Mouse (Mus musculus) left cerebral cortex, postnatal 25 days (tissue): ENCODE measurements around the gene Prdm16. TPM values are rescaled to one million over a fixed set of nuclear protein-coding genes. Genes with fewer than 3 reads are reported as not detected.

ENCODE experiments used
- DNase-seq, 2 experiments: peaks; one replicate each; pipeline ENCODE4 v3.0.0; 2022; ENCODE audit warnings: low spot score in 2 of 2, mixed read lengths in 1 of 2
- intact Hi-C: fragments of 180-260 bp; cut with DNase I; formaldehyde crosslinking; loops from one replicate; pipeline ENCODE4 v1.15.1; 2025
- total RNA-seq, 2 experiments: library from RNA; stranded (reverse); gene quantifications; 2 replicates each; pipeline ENCODE4 v1.2.3; 2021

The Prdm16 gene
- total RNA-seq, 2 experiments from 2014 or later, result 6.5 to 7.7 TPM

DNA sequence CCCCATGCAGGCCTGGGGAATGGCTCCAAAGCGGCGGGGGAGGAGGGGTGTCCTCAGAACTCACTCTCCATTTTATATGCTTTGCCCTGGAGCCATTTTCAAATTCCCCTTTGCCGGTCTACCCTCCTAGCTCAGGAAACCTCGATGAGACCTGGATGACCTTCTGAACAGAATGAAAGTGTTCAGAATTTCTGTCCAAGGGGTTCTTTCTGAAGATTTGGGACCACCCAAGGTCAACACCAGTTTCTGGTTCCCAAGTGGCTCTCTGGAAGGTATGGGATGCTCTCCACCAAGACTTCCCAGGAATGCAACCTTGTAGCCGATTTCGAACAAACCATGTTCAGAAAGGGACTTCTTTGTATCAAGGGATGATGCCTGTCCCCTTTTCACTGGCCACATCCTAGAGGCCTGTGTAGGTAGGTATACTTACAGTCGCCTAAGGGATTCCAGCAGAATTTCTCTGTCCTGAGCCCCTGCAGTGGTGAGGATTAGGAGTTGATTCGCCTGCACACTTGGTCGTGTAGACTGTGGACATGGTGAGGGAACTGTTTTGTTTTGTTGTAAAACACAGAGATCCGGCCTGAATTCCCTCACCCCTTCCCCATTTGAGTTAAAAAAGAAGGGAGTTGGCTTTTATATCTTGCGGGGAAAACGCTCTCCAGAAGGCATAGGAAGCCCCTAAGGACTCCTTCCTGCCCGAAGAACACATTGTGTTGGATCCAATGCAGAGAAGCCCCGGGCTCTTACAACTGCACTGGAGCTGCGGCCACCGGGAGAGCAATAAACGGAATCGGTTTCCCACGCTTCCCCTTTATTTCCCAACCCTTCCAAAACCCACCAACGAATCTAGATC lies 4.0 kb upstream of the Prdm16 start:
- intact Hi-C loops, result loop anchor here (5.0 kb wide), 1 partner anchor 277 kb away; no protein-coding TSS in a partner anchor

DNA sequence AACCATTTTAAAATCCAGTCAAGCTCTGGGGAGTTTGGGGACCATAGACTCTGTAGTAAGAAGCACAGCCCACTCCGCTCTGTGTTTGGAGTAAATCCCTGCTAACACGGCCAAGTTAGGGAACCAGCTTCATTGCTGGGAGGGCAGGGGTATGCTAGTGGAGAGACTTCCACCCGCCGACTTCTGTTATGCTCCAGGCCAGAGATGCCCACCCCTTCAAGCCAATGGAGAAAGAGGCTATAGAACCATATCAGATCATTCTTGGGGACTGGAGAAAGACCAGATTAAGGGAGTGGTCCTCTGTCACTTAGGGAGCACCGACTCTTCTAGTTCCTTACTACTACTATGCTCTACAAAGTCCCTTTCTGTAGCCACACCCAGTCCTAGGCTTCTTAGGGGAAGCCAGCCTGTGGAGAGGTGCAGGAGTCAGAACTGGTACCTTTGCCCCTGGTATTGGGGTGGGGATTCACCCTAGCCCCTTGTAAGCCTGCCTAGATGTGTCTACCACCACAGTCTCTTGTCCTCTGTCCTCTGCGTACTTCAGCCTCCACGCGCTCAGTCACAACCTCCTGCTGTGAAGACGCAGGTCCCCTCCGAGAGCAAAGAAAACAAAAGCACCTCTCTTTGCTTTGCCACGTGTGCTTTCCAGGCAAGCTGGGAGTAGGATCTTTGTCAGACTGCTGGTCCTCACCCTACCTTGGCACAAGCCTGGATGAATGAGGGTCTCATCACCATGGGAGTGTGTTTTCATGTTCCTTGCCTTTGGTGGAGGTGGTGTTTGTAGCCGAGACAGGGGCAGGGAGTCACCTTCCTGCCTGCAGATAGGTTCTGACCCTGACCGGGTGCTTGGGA lies 3.1 kb upstream of the Prdm16 start:
- intact Hi-C loops, result loop anchor here (5.0 kb wide), 4 partner anchors 83 to 277 kb away; no protein-coding TSS in a partner anchor
- no peak for DNase-seq

More for the DNA sequence above, 4.0 kb upstream of the Prdm16 start:
- no peak for DNase-seq

DNA sequence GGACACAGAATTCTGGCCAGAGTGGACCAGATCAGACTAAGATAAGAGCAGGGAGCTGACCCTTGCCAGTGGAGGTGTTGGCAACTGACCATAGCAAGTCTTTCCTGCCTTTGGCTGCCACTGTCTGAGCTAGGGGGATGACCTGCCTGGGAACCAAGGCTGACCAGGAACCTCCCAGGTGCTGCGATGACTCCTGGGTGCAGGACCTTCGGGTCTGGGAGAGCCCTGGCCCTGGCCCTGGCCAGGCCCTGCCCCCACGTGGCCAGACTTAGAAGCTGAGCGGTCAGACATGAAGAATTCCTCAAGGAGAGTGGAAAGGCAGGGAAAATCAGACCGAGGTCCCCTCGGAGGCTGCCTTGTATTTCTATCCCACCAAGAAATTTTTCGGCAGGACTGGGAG lies 2.5 kb upstream of the Prdm16 start:
- DNase-seq, result no peak
- intact Hi-C loops, result loop anchor here (5.0 kb wide), 3 partner anchors 82 to 192 kb away; no protein-coding TSS in a partner anchor

DNA sequence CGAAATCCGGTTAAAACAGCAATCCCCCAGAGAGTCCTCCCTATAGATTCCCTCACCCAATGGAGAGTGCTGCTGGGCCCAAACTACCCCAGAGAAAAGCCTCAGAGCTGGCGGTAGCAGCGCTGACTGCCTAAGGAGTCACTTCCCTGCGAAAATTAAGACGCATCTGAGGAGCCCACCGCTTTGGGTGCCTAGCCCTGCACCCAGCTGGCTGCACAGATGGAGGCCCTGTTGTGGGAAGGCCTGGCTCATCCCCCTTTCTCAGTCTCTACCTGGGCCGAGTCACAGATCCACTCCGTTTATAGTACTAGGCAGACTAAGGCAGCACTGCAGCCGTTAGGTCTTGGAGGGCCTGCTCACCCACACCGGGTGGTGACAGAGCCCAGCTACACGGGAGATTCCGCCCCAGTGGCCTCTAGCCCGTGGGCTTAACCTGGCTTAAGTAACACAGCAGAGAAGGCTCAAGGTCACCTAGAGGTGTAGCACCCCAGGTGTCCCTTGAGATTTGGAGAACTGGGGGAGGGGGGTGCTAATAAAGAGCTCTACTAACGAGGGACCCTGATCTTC lies 1.7 kb upstream of the Prdm16 start:
- intact Hi-C loops, result loop anchor here (5.0 kb wide), 3 partner anchors 81 to 191 kb away; no protein-coding TSS in a partner anchor
- DNase-seq, result no peak

DNA sequence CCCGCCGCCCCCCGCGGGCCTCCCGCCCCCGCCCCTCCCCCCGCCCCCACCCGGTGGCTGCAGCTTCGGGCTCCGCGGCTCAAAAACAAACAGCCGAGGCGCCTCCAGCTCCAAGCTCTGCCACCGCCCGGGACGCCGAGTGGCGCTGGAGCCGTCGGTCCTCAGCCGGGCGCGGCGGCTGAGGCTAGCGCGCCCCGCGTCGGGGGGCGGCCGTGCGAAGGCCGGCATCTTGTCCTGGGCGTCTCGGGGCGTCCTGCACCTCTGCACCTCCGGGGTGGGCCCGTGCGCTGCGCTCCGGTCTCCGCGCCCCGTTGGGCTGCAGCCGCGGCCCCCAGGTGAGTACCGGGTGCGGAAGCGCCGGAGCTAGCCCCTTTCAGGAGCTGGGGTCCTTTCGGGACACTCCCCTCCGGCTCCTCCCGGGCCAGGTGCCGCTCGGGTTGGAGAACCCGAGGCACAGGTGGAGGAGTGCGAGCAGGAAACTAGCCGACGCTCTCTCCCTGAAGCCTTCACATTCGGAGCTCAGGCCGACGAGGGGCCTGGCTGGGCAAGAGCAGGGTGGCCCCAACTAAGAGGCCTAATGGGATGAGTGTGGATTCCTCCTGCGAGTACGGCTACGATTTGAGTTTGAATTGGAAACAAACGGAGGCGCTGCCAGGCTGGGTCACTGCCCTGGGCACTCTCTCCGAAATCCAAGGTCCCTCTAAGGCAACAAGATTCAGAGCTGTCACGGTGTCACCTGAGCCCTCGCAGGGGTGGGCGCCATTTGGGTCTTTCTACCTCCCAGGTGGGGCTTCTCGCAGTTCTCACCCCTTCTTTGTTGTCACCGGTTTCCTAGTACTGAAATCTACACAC lies 1.0 kb upstream of the Prdm16 start:
- intact Hi-C loops, result loop anchor here (5.0 kb wide), 3 partner anchors 80 to 190 kb away; no protein-coding TSS in a partner anchor
- no peak for DNase-seq

DNA sequence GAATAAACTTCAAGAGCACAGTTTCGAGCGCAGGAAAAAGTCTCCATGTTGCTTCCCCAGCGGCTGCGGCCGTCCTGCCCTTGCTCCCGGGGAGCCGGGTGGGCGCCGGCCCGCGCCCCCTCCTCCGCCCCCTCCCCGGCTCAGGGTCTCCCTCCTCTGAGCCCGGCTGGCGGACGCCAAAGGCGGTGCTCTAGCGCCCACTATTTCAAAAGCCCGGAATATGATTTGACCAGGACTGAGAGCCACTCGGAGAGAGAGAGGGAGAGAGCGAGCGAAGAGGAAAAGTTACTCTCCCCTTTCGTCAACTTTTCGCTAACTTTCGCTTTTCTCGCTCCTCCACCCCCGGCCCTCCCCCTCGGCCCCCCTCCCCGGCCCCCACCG lies 630 bp downstream of the Prdm16 start:
- intact Hi-C loops, result loop anchor here (5.0 kb wide), 3 partner anchors 79 to 189 kb away; no protein-coding TSS in a partner anchor
- DNase-seq, result peak; percentile 24 to 35

DNA sequence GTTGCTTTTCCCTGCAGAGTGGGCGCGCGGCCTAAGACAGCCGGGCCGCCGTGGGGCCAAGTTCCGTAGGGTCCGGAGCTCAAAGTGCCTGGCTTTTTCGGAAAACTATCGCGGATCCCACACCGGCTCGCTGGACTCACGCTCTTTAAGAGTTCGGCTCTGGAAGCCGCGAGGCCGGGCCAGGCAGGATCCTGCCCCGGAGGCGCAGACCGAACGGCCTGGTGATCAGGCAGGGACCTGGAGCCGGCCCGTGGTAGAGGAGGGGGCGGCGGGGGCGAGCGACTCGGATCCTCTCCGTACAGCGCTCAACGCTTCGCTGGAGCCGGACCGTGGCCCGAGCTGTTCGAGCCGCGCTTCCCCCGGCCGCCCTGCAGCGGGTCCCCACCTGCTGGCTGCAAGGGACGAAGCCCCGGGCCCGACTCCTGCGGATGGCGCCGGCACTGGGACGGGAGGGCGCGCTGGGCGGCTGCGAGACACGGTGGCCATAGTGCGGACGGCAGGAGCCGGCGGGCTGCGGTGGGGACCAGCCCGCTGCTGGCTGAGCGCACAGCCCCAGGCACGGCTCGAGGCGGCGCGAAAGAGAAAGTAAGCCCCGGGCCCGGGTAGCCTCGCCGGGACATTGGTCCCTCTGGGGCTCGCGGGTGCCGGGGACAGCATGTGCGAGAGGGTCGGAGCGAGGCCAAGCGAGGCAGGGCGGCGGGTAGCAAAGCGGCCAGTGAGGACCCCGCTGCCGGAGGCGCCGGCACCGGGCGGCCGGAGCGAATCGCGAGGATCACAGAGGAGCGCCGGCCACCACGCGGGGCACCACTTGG lies 1.2 kb downstream of the Prdm16 start:
- DNase-seq, result peak in 1 of 2 experiments; percentile 15
- intact Hi-C loops, result loop anchor here (5.0 kb wide), 3 partner anchors 78 to 188 kb away; no protein-coding TSS in a partner anchor

DNA sequence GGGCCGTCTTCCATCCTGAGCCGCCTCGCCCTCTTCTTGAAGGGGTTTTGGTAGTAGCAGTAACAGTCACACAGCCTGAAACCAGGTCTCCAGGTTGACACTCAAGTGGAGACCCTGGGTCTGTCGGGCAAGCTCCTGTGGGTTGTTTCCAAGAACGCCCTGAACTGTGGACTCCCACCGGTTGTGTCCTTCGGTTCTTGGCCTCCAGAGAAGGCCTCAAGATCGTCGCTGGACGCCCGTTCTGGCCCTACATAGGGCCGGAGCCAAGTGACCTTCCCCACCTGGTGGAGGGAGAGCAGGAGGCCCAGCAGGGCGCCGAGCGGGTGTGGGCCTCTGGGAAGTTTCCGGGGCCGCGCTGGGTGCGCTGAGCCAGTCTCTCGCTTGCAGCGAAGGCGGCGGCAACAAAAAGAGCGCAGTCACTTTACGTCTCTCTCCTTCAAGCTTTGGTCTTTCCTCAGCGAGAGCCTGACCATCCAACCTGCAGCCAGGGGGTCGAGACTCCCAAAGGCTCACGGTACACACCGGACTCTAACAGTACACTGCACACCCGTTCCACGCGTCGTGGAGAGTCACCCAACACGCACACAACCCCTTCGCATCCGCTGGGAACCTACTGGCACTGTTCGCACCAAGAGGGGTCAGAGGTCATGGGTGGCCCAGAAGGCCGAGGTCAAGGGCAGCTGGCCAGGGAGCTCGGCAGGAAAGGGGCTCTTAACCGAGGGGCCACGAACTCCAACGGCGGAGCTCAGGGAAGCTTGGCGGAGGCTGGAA lies 2.0 kb downstream of the Prdm16 start:
- intact Hi-C loops, result loop anchor here (5.0 kb wide), 3 partner anchors 77 to 187 kb away; no protein-coding TSS in a partner anchor

DNA sequence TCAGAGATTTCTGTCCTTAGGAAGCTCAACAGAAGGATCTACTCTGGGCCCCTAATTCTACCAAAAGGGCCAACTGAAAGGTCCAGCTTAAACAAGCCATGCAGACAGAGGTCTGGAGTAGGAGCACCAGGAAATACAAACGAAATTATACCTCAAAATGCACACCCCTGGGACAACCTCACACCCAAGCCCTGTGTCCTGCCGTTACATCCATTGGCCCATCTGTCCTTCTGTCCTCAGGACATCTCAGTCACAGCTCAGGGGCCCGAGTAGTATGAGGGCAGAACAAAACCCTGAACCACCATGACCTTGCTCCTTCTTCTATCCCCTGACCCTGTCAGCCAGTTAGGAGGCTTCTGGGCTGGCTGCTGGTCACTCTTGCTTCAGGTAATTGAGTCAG lies 2.7 kb downstream of the Prdm16 start:
- no peak for DNase-seq
- intact Hi-C loops, result no loop called here

More for the DNA sequence above, 2.0 kb downstream of the Prdm16 start:
- no peak for DNase-seq

DNA sequence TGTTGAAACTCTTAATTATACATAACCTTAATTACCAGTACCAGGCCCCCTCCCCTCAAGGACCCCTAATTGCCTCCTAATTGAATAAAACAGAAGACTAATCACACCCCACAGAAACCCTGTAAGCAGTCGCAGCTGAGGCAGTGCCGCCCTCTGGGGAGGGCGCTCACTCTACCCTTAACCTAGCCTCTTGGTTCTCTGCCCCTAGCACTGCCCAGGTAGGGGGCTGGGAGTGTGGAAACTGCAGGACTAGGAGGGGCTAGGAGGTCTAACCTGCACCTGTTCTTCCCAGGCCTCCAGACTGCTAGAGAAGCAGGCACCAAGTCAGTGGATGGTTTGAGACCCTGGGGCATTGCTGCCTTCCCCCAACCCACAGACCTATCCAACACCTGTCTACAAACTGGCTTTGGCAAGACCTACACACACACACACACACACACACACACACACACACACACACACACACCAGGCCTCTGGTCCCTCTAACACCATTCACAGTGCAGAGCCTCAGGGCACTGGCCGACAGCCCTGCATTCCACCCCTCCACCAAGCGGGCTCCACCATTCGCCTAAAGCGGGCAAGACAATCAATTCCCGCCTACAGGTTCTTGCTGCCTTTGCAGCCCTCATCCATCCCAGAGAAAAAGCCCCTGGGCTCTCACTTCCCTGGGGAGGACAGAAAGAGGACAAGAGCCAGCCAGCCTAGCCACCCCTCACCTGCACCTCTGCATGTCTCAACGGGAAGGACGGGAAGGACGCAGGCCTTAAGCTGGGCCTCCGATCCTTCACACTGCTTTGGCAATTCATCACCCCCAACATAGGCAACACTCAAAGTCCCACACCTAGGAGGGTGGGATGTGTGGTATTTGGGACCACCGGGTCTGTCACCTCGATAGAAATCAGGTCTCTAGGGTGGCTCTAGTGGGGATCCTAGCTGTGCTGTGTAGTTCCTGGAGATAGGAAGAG lies 3.6 kb downstream of the Prdm16 start:
- intact Hi-C loops, result no loop called here
- DNase-seq, result no peak

DNA sequence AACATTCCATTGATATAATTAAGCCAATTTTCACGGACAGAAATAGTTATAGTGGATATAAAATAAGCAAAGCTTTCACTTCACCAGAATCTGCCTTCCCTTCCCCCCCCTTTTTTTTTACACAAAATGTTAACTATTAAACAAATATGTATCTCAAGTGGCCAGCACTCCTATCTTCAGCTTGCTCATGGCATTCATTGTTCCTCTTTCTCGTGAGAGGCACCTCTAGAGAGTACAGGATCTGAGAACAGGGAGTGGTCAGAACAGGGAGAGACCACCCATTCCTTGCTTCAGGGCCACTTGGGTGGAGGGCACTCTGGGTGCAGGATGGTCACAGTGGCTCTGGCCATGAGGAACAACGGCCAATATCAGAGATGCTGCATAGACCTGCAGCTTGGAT lies 5.9 kb downstream of the Prdm16 start:
- no peak for DNase-seq
- intact Hi-C loops, result no loop called here

DNA sequence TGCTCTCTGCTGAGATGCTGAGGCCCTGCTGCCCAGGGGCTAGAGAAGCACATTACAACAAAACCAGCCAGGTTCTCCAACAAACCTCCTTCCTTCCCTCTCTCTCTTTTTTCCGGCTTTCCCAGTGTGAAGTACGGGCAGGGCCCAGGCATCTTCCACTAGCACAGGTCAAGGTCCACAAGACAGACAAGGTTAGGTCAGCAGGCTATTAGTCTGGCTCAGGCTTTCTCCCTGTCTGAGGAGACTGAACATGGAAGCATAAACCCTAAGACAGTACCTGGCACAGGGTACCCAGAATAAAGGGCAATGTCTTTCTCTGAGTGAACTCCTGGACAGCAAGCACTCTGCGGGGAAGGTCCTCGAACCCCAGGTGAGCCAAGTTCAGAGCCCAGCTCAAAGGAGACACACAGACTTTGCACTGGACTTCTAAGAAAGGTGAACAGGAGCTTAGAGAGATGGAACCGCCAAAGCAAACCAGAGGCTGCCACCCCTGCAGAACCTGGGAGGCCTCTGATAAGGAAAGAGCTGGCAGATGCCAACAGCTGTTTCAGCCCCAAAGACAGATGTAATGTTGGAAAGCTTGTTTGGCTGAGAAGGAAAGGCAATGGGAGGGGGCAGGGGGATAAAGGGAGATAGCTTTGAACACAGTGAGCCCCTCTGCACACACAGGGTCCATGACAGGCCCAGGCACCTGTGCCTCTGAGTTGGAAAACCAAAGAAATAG lies 9.1 kb downstream of the Prdm16 start:
- no peak for DNase-seq
- intact Hi-C loops, result no loop called here

DNA sequence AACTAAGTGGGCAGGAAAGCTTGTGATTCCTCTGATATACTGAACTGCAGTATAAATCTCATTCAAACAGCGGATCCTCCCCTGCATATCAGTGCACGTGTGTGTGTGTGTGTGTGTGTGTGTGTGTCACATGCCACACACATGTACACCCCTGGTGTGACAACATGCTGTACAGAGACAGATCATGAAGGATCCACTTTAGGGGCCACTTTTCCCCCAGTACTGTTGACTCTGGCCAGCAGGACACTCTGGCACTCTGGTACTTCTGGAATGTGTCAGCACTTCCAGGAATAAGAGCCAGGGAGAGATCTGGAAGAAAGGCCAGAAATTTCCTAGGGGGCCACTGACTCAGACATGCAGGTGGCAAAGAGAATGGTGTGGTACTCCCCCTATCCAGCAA lies 10.4 kb downstream of the Prdm16 start:
- no peak for DNase-seq
- intact Hi-C loops, result no loop called here

DNA sequence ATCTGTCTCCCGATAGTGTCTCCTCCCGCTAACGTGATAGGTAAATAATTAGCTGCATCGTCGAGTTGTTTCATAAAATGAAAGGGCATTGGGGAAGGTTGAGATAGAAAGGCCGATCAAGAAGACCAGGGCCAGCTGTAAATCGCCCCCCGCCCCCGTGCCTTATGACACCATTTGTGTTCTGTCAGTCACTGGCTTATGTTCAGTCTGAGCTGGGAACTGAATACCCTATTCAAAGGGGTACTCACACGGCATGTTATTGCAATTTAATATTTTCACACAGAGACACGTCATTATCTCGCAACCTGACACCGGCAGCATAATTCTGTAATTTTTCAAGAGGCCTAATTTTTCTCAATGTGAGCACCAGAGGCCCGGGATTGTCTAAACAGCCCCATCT lies 11.0 kb downstream of the Prdm16 start:
- DNase-seq, result no peak
- intact Hi-C loops, result no loop called here

DNA sequence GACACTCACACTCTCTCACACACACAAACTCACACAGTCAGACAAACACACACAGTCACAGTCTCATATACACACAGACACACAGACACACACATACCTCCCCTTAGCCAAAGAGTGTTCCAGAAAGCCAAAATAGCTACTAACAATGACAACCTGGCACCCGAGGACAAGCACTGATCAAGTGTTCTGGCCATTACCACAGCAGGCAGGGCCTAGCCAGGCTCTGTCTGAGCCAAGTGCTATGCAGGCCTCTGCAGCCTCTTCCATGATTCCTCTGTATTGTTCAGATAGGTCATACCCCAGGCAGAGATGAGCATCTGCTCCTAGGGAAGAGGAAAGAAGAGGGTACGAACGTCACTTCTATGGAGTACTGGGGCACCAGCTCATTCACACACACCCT lies 13.4 kb downstream of the Prdm16 start:
- intact Hi-C loops, result no loop called here
- DNase-seq, result no peak

DNA sequence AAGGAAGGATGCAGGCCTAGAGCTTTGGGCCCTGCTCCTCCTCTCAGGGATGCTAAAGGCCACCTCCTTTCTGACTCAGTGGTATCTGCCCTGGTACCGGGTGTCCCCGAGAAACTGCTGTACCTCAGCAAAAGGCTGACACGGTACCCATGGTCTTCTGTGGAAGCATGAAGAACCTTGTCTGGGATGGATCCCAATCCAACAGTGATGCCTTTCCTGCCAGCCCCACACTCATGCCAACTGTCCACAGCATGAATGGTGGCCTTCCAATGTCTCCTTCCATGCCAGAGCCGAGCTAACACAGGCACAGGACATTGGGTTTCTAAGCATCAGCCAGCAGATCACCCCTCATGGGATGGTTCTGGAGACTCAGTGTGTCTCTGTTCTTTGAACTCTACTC lies 14.2 kb downstream of the Prdm16 start:
- intact Hi-C loops, result no loop called here
- DNase-seq, result no peak
